Mouse (Mus musculus) thymus, adult 2 months (tissue): Measurements from ENCODE around the gene Cipc. TPM values are rescaled to one million over a fixed set of nuclear protein-coding genes. Genes with fewer than 3 reads are reported as not detected.

Source experiments
- DNase-seq: peaks from one replicate; pipeline ENCODE4 v3.0.0; 2021
- H3K27ac ChIP-seq: fragments of 200-500 bp; 2 replicates; pipeline ENCODE4 v1.5.1; 2012; ENCODE audit warnings: low read length, control low read depth; ENCODE audit not compliant: control insufficient read depth, insufficient read depth
- H3K27me3 ChIP-seq: fragments of 200-500 bp; 2 replicates; pipeline ENCODE4 v1.6.1; 2012; ENCODE audit warnings: mild to moderate bottlenecking, low read length, moderate library complexity, mixed read lengths; ENCODE audit not compliant: control insufficient read depth, insufficient read depth
- H3K36me3 ChIP-seq: fragments of 200-500 bp; 2 replicates; pipeline ENCODE4 v1.6.1; 2012; ENCODE audit warnings: mild to moderate bottlenecking, low read length, moderate library complexity; ENCODE audit not compliant: control insufficient read depth, insufficient read depth
- H3K4me1 ChIP-seq: fragments of 200-500 bp; replicated peaks from 2 replicates; pipeline ENCODE4 v1.6.1; 2012; ENCODE audit warnings: low read length; ENCODE audit not compliant: control insufficient read depth, insufficient read depth
- H3K4me3 ChIP-seq: fragments of 200-500 bp; 2 replicates; pipeline ENCODE4 v1.5.1; 2012; ENCODE audit warnings: mild to moderate bottlenecking, low read length, control low read depth, moderate library complexity; ENCODE audit not compliant: control insufficient read depth, insufficient read depth
- CTCF ChIP-seq: fragments of 200-500 bp; IDR thresholded peaks from 2 replicates; pipeline ENCODE4 v1.5.1; 2012; ENCODE audit warnings: mild to moderate bottlenecking, control low read depth, low read length, moderate library complexity, borderline replicate concordance; ENCODE audit not compliant: control insufficient read depth, poor library complexity, insufficient read depth; ENCODE audit errors: extremely low read depth
- POLR2A ChIP-seq: fragments of 200-500 bp; IDR thresholded peaks from 2 replicates; pipeline ENCODE4 v1.6.1; 2012; ENCODE audit warnings: mild to moderate bottlenecking, low read length, control low read depth, moderate library complexity; ENCODE audit not compliant: control insufficient read depth, poor library complexity, insufficient read depth; ENCODE audit errors: extremely low read depth
- WGBS: fragments of 180-500 bp; shearing (Covaris S2); methylation state at CpG from one replicate; pipeline ENCODE4 v1.1.7; 2018; 5-methylcytosine and 5-hydroxymethylcytosine counted together
- polyA plus RNA-seq: library from polyadenylated mRNA; depleted of rRNA; stranded (reverse); fragments of >200 nt; gene quantifications from 2 replicates; pipeline ENCODE4 v1.2.3, GENCODE M21; 2012

Cipc gene
- polyA plus RNA-seq, 1 experiment, result 43.8 TPM

- DNase-seq, result no peak
- H3K27me3 ChIP-seq, result peaks cover 4% of the 10 kb centered on the region; the same call in 1 of the 2 replicates
- 49% methylated on average over 4 of the region's 4 CpGs for WGBS
These were observed 47.3 kb downstream of the Cipc start for GRCm38 (mm10) chr12:86994166-86994565.

DNA sequence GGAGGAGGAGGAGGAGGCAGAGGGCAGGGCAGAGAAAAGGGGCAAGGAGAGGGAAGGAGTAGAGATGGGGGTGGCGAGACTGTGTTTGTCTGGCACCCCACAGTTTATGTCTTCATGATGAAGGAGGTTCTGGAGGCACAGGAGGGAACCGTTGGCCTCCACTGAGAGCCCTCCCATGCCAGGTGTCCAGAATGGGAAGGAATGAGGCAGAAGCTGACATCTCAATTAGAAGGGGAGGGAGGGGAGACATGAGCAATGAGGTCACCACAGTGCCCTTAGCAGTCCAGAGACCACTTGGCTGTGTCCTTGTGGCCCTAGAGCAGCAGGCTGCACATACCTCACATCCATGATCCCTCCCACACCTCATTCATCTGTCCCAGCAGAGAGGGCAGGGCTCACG is 47.9 kb downstream of the Cipc start:
- no peaks in the 10 kb centered on the region for H3K36me3 ChIP-seq
- no peak for TF ChIP-seq POLR2A
- TF ChIP-seq CTCF, result no peak
- WGBS, result 73% methylated on average over 3 of the region's 3 CpGs
- no peaks in the 10 kb centered on the region for H3K4me1 ChIP-seq
- peaks cover 3% of the 10 kb centered on the region; the same call in 1 of the 2 replicates for H3K27me3 ChIP-seq
- no peak overlapping the region for H3K27ac ChIP-seq
- no peak for DNase-seq
- no peak overlapping the region for H3K4me3 ChIP-seq

More at GRCm38 (mm10) chr12:86994166-86994565, 47.3 kb downstream of the Cipc start:
- Histone ChIP-seq H3K36me3 (no peaks in the 10 kb centered on the region), H3K4me3 (no peak overlapping the region), H3K27ac (no peak overlapping the region), H3K4me1 (no peaks in the 10 kb centered on the region)
- TF ChIP-seq POLR2A (no peak), CTCF (no peak)

DNA sequence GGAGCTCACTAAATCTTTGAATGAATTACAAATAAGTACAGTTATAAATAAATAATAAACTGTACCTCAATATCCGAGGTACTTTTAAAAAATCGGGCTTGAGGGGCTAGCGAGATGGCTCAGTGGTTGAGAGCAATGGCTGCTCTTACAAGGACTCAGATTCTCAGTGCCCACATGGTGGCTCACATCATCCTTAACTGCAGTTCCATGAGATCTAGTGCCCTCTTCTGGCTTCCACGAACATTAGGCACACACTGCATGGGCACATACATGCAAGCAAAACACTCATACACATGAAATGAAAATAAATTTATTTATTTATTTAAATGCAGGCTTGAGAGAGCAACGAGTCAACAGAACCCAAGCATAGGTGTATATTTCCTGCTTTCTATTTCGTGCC is 49.1 kb downstream of the Cipc start:
- no peak for DNase-seq
- TF ChIP-seq POLR2A, result no peak
- no peak for TF ChIP-seq CTCF
- Histone ChIP-seq H3K36me3 (no peaks in the 10 kb centered on the region), H3K27ac (no peak overlapping the region), H3K27me3 (no peaks in the 10 kb centered on the region; the same call in 1 of the 2 replicates), H3K4me1 (no peaks in the 10 kb centered on the region), H3K4me3 (no peak overlapping the region)
- 80% methylated on average over 6 of the region's 6 CpGs for WGBS

- no peak for TF ChIP-seq POLR2A
- no peak for TF ChIP-seq CTCF
- Histone ChIP-seq H3K4me3 (no peak overlapping the region), H3K27me3 (no peaks in the 10 kb centered on the region), H3K36me3 (no peaks in the 10 kb centered on the region), H3K4me1 (no peaks in the 10 kb centered on the region), H3K27ac (no peak overlapping the region)
- no peak for DNase-seq
- 88% methylated on average over 4 of the region's 4 CpGs for WGBS
These were observed 51.9 kb downstream of the Cipc start for GRCm38 (mm10) chr12:86998699-86999098.

GRCm38 (mm10) chr12:86999283-86999820 is 52.5 kb downstream of the Cipc start:
- H3K27ac ChIP-seq, result no peak overlapping the region
- H3K27me3 ChIP-seq, result no peaks in the 10 kb centered on the region
- H3K36me3 ChIP-seq, result no peaks in the 10 kb centered on the region
- H3K4me1 ChIP-seq, result no peaks in the 10 kb centered on the region
- 75% methylated on average over 10 of the region's 10 CpGs for WGBS
- no peak overlapping the region for H3K4me3 ChIP-seq
- DNase-seq, result no peak
- no peak for TF ChIP-seq POLR2A
- no peak for TF ChIP-seq CTCF

GRCm38 (mm10) chr12:87000151-87000839 is 53.5 kb downstream of the Cipc start:
- no peak overlapping the region for H3K27ac ChIP-seq
- WGBS, result 54% methylated on average over 5 of the region's 5 CpGs
- no peak overlapping the region for H3K4me3 ChIP-seq
- no peaks in the 10 kb centered on the region for H3K36me3 ChIP-seq
- no peaks in the 10 kb centered on the region for H3K27me3 ChIP-seq
- TF ChIP-seq CTCF (no peak), POLR2A (no peak)
- H3K4me1 ChIP-seq, result no peaks in the 10 kb centered on the region
- no peak for DNase-seq

DNA sequence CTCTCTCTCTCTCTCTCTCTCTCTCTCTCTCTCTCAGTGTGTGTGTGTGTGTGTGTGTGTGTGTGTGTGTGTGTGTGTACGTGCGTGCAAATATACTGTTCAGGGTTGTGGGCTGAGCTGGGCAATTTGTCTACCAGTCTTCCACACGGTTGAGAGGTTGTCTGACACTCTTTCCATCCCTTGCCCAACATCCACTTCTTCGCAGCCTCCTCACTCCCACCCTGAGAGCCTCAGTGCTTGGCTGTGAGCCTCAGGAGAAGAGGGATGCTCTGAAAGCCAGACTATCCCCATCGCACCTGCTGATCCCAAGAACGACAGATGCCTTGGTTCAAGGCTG is 54.0 kb downstream of the Cipc start:
- DNase-seq, result no peak
- Histone ChIP-seq H3K36me3 (no peaks in the 10 kb centered on the region), H3K27ac (no peak overlapping the region), H3K27me3 (no peaks in the 10 kb centered on the region), H3K4me3 (no peak overlapping the region), H3K4me1 (no peaks in the 10 kb centered on the region)
- TF ChIP-seq CTCF, result no peak
- no peak for TF ChIP-seq POLR2A
- 47% methylated on average over 6 of the region's 6 CpGs for WGBS
